Mouse (Mus musculus): ENCODE results near the gene Sec22b. TPM values are rescaled to one million over a fixed set of nuclear protein-coding genes. Genes with fewer than 3 reads are reported as not detected.

The Sec22b gene
- polyA plus RNA-seq, 1 experiment from 2014 or later: 136 TPM

DNA sequence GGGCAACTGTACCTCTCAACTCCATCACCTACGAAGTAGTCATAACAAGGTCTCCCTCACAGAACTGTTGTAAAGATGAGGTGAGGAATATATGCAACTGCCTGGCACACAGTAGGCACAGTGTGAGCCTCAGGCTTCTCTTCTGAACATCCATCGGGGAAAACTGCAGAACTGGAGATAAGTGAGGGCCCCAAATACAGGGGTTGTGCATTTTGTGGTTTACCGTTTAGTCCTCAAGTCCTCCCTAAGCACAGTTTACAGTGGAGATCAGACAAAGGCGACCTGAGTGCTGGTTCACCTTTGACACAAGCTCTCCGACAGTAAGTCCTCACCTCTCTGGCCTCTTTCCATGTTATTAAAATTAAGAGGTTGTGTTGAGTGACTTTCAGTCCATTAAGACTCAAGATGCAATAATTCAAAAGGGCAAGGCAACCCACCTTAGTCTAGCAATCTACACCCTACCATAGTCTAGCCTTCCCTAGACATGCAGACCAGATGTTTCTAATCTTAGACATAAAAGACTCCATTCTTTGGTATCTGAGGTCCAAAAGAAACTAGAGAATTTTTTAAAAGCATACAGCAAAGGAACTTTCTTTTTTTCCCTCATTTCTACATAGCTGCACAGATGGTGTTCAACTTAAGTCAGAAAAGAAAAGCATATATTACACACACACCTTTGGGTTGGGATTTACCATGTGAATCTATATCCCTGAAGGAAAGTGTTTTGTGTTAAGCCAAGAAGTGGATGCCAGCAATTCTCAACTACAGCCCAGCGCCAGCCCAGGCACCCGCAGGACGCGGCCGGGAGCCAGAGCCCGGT is 40.7 kb downstream of the Sec22b start:
- 28% methylated on average over 11 of the region's 11 CpGs for WGBS
- Histone ChIP-seq H3K4me2 (replicated peaks; ENCODE audit: low read depth, low read length) (peak overlapping the region; percentile 36), H3K9ac (ENCODE audit: low read depth, low read length) (peak overlapping the region; percentile 58), H3K27ac (ENCODE audit: low read depth, low read length) (peak overlapping the region; percentile 94), H3K4me3 (ENCODE audit: low read length) (peak overlapping the region; percentile 6; the same call in 1 of the 2 replicates), H3K4me1 (ENCODE audit: control insufficient read depth, insufficient read depth, low read length) (peaks cover 58% of the 10 kb centered on the region), H3K27me3 (ENCODE audit: control insufficient read depth, insufficient read depth, low read length) (no peaks in the 10 kb centered on the region), H3K9me3 (ENCODE audit: control insufficient read depth, low read length) (no peaks in the 10 kb centered on the region), H3K36me3 (ENCODE audit: control insufficient read depth, insufficient read depth, low read length) (no peaks in the 10 kb centered on the region)
- no peak for ATAC-seq (ENCODE audit: low FRiP score, low TSS enrichment)

DNA sequence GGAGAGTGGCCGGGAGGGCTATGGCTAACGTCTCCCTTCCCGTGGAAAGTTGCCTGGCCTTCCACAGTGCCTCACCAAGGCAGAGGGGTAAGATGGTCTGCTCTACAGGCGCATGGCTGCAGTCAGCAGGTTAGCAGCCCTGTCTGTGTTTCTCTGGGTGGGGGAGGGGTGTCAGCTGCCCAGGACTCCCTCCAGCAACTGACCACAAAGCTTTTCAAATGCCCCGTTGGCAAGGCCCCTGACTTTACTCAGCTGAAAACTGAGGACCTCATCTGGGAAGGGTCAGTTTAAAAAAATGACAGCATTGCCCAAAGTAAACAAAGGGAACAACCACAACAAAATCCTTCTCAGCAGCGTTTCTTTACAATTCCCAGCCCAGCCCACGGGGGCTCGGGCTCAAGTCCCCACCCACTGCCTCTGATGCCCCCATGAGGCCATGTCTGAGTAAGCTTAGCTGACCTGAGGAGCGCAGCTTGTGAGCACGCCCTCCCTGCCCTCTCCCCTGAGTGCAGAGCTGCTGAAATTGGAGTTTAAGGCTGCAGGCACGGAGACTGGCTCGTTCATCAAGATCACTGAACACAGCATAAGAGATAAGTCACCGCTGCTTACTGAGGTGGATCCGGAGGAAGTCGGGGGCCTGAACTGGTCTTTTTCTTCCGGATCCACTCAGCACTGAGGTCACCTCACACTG is 41.4 kb downstream of the Sec22b start:
- ATAC-seq (ENCODE audit: low FRiP score, low TSS enrichment): peak; percentile 77
- WGBS: 2% methylated on average over 16 of the region's 16 CpGs

DNA sequence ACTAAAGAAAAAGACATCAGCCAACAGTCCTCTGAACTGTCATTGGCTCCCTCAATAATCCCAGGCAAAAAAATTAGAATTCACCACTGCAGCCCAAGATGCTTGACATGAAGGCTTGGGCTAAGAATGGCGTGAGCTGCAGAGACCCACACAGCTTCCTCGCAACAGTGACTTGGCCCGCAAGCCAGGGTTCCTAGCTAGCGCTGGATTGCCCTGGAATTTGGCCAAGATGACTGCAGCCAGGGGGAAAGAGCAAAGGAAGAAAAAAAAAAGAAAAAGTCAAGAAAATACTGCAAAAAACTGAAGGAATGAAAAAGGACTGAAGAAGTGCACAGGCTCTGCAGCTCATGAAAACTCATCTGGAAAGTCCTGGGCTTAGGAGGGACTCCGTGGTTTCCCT is 43.5 kb downstream of the Sec22b start:
- Histone ChIP-seq H3K36me3 (ENCODE audit: control insufficient read depth, insufficient read depth, low read length) (no peaks in the 10 kb centered on the region), H3K27me3 (ENCODE audit: control insufficient read depth, insufficient read depth, low read length) (no peaks in the 10 kb centered on the region), H3K4me1 (ENCODE audit: control insufficient read depth, insufficient read depth, low read length) (peaks cover 40% of the 10 kb centered on the region), H3K27ac (ENCODE audit: low read depth, low read length) (no peak overlapping the region), H3K4me3 (ENCODE audit: low read length) (no peak overlapping the region), H3K4me2 (replicated peaks; ENCODE audit: low read depth, low read length) (no peak overlapping the region), H3K9ac (ENCODE audit: low read depth, low read length) (no peak overlapping the region), H3K9me3 (ENCODE audit: control insufficient read depth, low read length) (no peaks in the 10 kb centered on the region)
- no peak for ATAC-seq (ENCODE audit: low FRiP score, low TSS enrichment)
- WGBS: 68% methylated on average over 5 of the region's 5 CpGs

More for the DNA sequence above, 41.4 kb downstream of the Sec22b start:
- H3K36me3 ChIP-seq (ENCODE audit: control insufficient read depth, insufficient read depth, low read length): no peaks in the 10 kb centered on the region
- H3K9ac ChIP-seq (ENCODE audit: low read depth, low read length): peak overlapping the region; percentile 58
- peaks cover 57% of the 10 kb centered on the region for H3K4me1 ChIP-seq (ENCODE audit: control insufficient read depth, insufficient read depth, low read length)
- peak overlapping the region; percentile 6; the same call in 1 of the 2 replicates for H3K4me3 ChIP-seq (ENCODE audit: low read length)
- no peaks in the 10 kb centered on the region for H3K9me3 ChIP-seq (ENCODE audit: control insufficient read depth, low read length)
- peak overlapping the region; percentile 36 for H3K4me2 ChIP-seq (replicated peaks; ENCODE audit: low read depth, low read length)
- no peaks in the 10 kb centered on the region for H3K27me3 ChIP-seq (ENCODE audit: control insufficient read depth, insufficient read depth, low read length)
- peak overlapping the region; percentile 94 for H3K27ac ChIP-seq (ENCODE audit: low read depth, low read length)

DNA sequence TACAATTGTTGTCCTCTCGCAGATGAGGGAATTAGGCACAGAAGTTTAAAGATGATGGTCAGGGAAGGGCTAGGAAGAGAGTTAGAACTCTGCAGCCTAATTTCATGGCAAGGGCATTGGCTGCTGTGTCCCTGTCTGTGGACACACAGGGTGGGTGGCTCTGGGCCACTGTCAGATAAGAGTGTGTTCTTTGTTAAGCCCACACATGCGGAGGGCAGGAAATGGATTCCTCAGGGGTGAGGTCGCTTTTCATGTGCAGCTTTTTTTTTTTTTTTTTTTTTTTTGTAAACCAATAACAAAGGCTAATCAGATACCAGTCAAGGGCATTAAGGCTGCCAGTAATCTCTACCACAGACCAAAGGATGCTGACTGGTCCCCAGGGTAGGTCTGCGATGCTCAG is 45.4 kb downstream of the Sec22b start:
- 52% methylated on average over 4 of the region's 4 CpGs for WGBS
- no peak overlapping the region for H3K4me3 ChIP-seq (ENCODE audit: low read length)
- no peaks in the 10 kb centered on the region for H3K27me3 ChIP-seq (ENCODE audit: control insufficient read depth, insufficient read depth, low read length)
- no peak overlapping the region for H3K9ac ChIP-seq (ENCODE audit: low read depth, low read length)
- H3K27ac ChIP-seq (ENCODE audit: low read depth, low read length): no peak overlapping the region
- H3K9me3 ChIP-seq (ENCODE audit: control insufficient read depth, low read length): no peaks in the 10 kb centered on the region
- ATAC-seq (ENCODE audit: low FRiP score, low TSS enrichment): no peak
- no peak overlapping the region for H3K4me2 ChIP-seq (replicated peaks; ENCODE audit: low read depth, low read length)
- H3K36me3 ChIP-seq (ENCODE audit: control insufficient read depth, insufficient read depth, low read length): no peaks in the 10 kb centered on the region
- H3K4me1 ChIP-seq (ENCODE audit: control insufficient read depth, insufficient read depth, low read length): peaks cover 20% of the 10 kb centered on the region

DNA sequence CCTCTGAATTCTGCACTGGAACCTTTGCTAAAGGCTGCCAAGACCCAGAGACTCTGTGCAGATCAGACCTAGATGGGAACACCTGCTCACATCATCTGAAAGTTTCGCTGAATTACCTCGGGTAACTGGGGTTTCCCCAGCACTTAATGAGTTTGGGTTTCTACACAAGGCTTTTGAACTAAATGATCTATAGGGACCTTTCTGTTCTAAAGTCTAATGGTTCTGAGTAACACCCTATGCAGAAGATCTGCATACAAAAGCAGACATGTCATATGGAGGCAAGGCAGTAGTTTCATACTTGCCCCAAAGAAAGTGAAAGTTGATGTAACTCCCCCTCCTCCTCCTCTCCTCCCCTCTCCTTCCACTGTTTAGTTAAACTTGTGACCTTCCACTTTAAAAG is 47.5 kb downstream of the Sec22b start:
- WGBS: 85% methylated on average over 2 of the region's 2 CpGs
- no peaks in the 10 kb centered on the region for H3K9me3 ChIP-seq (ENCODE audit: control insufficient read depth, low read length)
- no peak for ATAC-seq (ENCODE audit: low FRiP score, low TSS enrichment)
- H3K9ac ChIP-seq (ENCODE audit: low read depth, low read length): no peak overlapping the region
- H3K27me3 ChIP-seq (ENCODE audit: control insufficient read depth, insufficient read depth, low read length): no peaks in the 10 kb centered on the region
- H3K4me3 ChIP-seq (ENCODE audit: low read length): no peak overlapping the region
- no peaks in the 10 kb centered on the region for H3K36me3 ChIP-seq (ENCODE audit: control insufficient read depth, insufficient read depth, low read length)
- H3K4me2 ChIP-seq (replicated peaks; ENCODE audit: low read depth, low read length): no peak overlapping the region
- no peak overlapping the region for H3K27ac ChIP-seq (ENCODE audit: low read depth, low read length)
- 0 out of 2 replicates have a peak, but pooled peaks cover 3% of the 10 kb centered on the region for H3K4me1 ChIP-seq (ENCODE audit: control insufficient read depth, insufficient read depth, low read length)

DNA sequence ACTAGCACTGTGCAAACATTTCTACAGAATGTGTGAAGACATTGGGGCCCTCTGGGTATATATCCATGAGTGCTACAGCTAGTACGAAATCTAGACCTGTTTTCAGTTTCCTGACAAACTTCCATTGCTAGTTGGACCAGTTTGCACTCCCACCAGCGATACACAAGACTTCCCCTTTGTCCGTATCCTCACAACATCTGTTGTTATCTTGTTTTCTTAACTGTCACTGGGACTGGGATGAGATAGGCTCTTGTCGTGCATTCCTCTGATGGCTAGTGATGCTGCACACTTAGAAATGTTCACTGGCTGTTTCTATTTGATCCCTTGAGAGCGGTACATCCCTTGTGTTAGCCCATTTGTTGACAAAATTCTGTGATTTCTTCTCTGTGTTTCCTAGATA is 49.0 kb downstream of the Sec22b start:
- Histone ChIP-seq H3K4me2 (replicated peaks; ENCODE audit: low read depth, low read length) (no peak overlapping the region), H3K4me3 (ENCODE audit: low read length) (no peak overlapping the region), H3K9ac (ENCODE audit: low read depth, low read length) (no peak overlapping the region), H3K36me3 (ENCODE audit: control insufficient read depth, insufficient read depth, low read length) (no peaks in the 10 kb centered on the region), H3K9me3 (ENCODE audit: control insufficient read depth, low read length) (no peaks in the 10 kb centered on the region), H3K27ac (ENCODE audit: low read depth, low read length) (no peak overlapping the region), H3K4me1 (ENCODE audit: control insufficient read depth, insufficient read depth, low read length) (0 out of 2 replicates have a peak, but pooled peaks cover 3% of the 10 kb centered on the region), H3K27me3 (ENCODE audit: control insufficient read depth, insufficient read depth, low read length) (no peaks in the 10 kb centered on the region)
- ATAC-seq (ENCODE audit: low FRiP score, low TSS enrichment): no peak
- 73% methylated on average over 5 of the region's 5 CpGs for WGBS

DNA sequence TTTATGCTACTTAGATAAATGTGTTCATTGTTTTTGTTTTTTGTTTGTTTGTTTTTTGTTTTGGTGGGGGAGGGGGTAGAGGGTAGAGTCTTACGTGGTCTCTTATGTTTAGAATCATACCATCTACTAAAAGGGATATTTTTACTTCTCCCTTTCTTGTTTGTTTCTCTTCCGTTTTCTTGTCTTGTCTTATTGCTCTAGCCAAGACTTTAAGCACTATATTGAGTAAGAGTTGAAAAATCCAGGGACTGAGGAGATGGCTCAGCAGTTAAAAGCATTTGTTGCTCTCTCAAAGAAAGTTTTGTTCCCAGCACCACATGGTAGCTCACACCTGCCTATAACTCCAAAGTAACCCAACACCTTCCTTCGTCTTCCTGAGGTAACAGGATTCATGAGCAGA is 50.1 kb downstream of the Sec22b start:
- Histone ChIP-seq H3K9me3 (ENCODE audit: control insufficient read depth, low read length) (no peaks in the 10 kb centered on the region), H3K4me3 (ENCODE audit: low read length) (no peak overlapping the region), H3K4me1 (ENCODE audit: control insufficient read depth, insufficient read depth, low read length) (0 out of 2 replicates have a peak, but pooled peaks cover 3% of the 10 kb centered on the region), H3K36me3 (ENCODE audit: control insufficient read depth, insufficient read depth, low read length) (no peaks in the 10 kb centered on the region), H3K27me3 (ENCODE audit: control insufficient read depth, insufficient read depth, low read length) (no peaks in the 10 kb centered on the region), H3K9ac (ENCODE audit: low read depth, low read length) (no peak overlapping the region), H3K27ac (ENCODE audit: low read depth, low read length) (no peak overlapping the region), H3K4me2 (replicated peaks; ENCODE audit: low read depth, low read length) (no peak overlapping the region)
- WGBS: 84% methylated on average over 3 of the region's 3 CpGs
- no peak for ATAC-seq (ENCODE audit: low FRiP score, low TSS enrichment)

DNA sequence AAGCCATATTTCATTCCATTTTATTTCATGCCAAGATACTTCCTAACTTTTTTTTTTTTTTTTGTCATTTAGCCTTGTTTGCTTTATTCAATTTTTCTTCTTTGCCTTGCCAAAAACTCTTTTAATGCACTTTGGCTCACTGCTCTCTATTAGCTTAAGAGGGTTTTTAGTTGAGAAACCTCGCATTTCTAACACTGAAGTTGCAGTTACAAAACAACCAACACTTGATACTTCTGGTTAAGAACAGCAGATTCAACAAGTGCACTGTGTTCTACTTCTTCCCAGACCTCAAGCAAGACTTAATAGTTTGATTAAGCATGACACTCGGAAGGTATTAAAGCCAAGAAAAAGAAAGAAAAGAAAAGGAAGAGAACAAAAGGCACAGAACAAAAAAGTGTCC is 52.2 kb downstream of the Sec22b start:
- Histone ChIP-seq H3K27me3 (ENCODE audit: control insufficient read depth, insufficient read depth, low read length) (no peaks in the 10 kb centered on the region), H3K4me3 (ENCODE audit: low read length) (no peak overlapping the region), H3K4me2 (replicated peaks; ENCODE audit: low read depth, low read length) (no peak overlapping the region), H3K4me1 (ENCODE audit: control insufficient read depth, insufficient read depth, low read length) (no peaks in the 10 kb centered on the region), H3K27ac (ENCODE audit: low read depth, low read length) (no peak overlapping the region), H3K9me3 (ENCODE audit: control insufficient read depth, low read length) (no peaks in the 10 kb centered on the region), H3K9ac (ENCODE audit: low read depth, low read length) (no peak overlapping the region), H3K36me3 (ENCODE audit: control insufficient read depth, insufficient read depth, low read length) (no peaks in the 10 kb centered on the region)
- ATAC-seq (ENCODE audit: low FRiP score, low TSS enrichment): no peak
- WGBS: 91% methylated on average over 2 of the region's 2 CpGs

DNA sequence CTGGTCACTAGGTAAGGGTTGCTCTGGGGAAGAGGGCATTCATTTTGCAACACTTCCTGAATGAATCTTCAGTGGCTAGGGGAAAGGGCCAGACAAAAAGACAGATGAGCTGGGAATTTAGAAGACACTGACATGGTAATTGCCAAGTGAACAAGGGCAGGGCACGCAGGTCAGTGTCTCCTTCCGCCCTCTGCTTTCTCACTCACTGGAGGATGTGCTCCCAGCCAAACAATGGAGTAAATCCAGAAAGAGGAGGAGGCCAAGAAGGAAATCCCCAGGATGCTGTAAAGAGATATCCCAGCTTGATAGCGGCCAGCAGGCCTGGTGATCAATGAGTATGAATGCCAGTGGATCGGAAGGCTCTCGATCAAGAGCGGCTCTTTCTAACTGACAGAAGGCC is 55.3 kb downstream of the Sec22b start:
- Histone ChIP-seq H3K9ac (ENCODE audit: low read depth, low read length) (no peak overlapping the region), H3K9me3 (ENCODE audit: control insufficient read depth, low read length) (no peaks in the 10 kb centered on the region), H3K4me1 (ENCODE audit: control insufficient read depth, insufficient read depth, low read length) (0 out of 2 replicates have a peak, but pooled peaks cover 2% of the 10 kb centered on the region), H3K36me3 (ENCODE audit: control insufficient read depth, insufficient read depth, low read length) (no peaks in the 10 kb centered on the region), H3K27ac (ENCODE audit: low read depth, low read length) (no peak overlapping the region), H3K27me3 (ENCODE audit: control insufficient read depth, insufficient read depth, low read length) (no peaks in the 10 kb centered on the region), H3K4me2 (replicated peaks; ENCODE audit: low read depth, low read length) (no peak overlapping the region), H3K4me3 (ENCODE audit: low read length) (no peak overlapping the region)
- 39% methylated on average over 6 of the region's 6 CpGs for WGBS
- ATAC-seq (ENCODE audit: low FRiP score, low TSS enrichment): no peak
